Mouse (Mus musculus): Measurements from ENCODE around the gene Vdac1. TPM values are rescaled to one million over a fixed set of nuclear protein-coding genes. Genes with fewer than 3 reads are reported as not detected.
A peak's percentile ranks its signal among the peaks of the same experiment; 100 is the strongest.
"Not testable (repeated sequence)": the region's sequence is repeated elsewhere in the genome, so short reads cannot be mapped to it uniquely, and the experiment has no call there.

Gene Vdac1
- polyA plus RNA-seq, 1 experiment from 2014 or later = 219 TPM

GRCm38 (mm10) chr11:52386892-52387291 lies 26.2 kb downstream of the Vdac1 start:
- ATAC-seq (ENCODE audit: insufficient read depth) = no peak
- Histone ChIP-seq H3K4me1 (ENCODE audit: insufficient read depth) (no peaks in the 10 kb centered on the region), H3K36me3 (ENCODE audit: insufficient read depth) (peaks cover 74% of the 10 kb centered on the region), H3K27me3 (ENCODE audit: insufficient read depth, low read length) (no peaks in the 10 kb centered on the region), H3K9me3 (ENCODE audit: low read depth, low read length) (no peaks in the 10 kb centered on the region), H3K4me3 (ENCODE audit: low read depth, low read length) (no peak overlapping the region), H3K27ac (ENCODE audit: low read depth) (no peak overlapping the region), H3K4me2 (no peak overlapping the region), H3K9ac (no peak overlapping the region)
- 93% methylated on average over 3 of the region's 3 CpGs for WGBS
- TF ChIP-seq CTCF (IDR thresholded peaks at IDR 0.05; ENCODE audit: low read depth) = no peak
- no peak for DNase-seq

- TF ChIP-seq CTCF (IDR thresholded peaks at IDR 0.05; ENCODE audit: low read depth) = no peak
- peaks cover 73% of the 10 kb centered on the region for H3K36me3 ChIP-seq (ENCODE audit: insufficient read depth)
- H3K9ac ChIP-seq = no peak overlapping the region
- H3K9me3 ChIP-seq (ENCODE audit: low read depth, low read length) = no peaks in the 10 kb centered on the region
- no peaks in the 10 kb centered on the region for H3K27me3 ChIP-seq (ENCODE audit: insufficient read depth, low read length)
- WGBS = 89% methylated on average over 12 of the region's 12 CpGs
- no peak overlapping the region for H3K27ac ChIP-seq (ENCODE audit: low read depth)
- H3K4me3 ChIP-seq (ENCODE audit: low read depth, low read length) = no peak overlapping the region
- no peak for DNase-seq
- H3K4me2 ChIP-seq = no peak overlapping the region
- no peak for ATAC-seq (ENCODE audit: insufficient read depth)
- H3K4me1 ChIP-seq (ENCODE audit: insufficient read depth) = no peaks in the 10 kb centered on the region
Observed at GRCm38 (mm10) chr11:52388150-52388549, 27.5 kb downstream of the Vdac1 start.

GRCm38 (mm10) chr11:52388979-52389378 lies 28.3 kb downstream of the Vdac1 start:
- not testable (repeated sequence) for DNase-seq; H3K9ac ChIP-seq; H3K4me1 ChIP-seq (ENCODE audit: insufficient read depth); H3K9me3 ChIP-seq (ENCODE audit: low read depth, low read length); H3K4me3 ChIP-seq (ENCODE audit: low read depth, low read length); H3K27ac ChIP-seq (ENCODE audit: low read depth); ATAC-seq (ENCODE audit: insufficient read depth); H3K4me2 ChIP-seq; H3K27me3 ChIP-seq (ENCODE audit: insufficient read depth, low read length)
- WGBS = 95% methylated on average over 5 of the region's 5 CpGs
- H3K36me3 ChIP-seq (ENCODE audit: insufficient read depth) = peaks cover 65% of the 10 kb centered on the region

- H3K27ac ChIP-seq (ENCODE audit: low read depth) = no peak overlapping the region
- no peaks in the 10 kb centered on the region for H3K27me3 ChIP-seq (ENCODE audit: insufficient read depth, low read length)
- no peak for TF ChIP-seq CTCF (IDR thresholded peaks at IDR 0.05; ENCODE audit: low read depth)
- H3K36me3 ChIP-seq (ENCODE audit: insufficient read depth) = peaks cover 55% of the 10 kb centered on the region
- 88% methylated on average over 7 of the region's 7 CpGs for WGBS
- no peaks in the 10 kb centered on the region for H3K9me3 ChIP-seq (ENCODE audit: low read depth, low read length)
- H3K4me1 ChIP-seq (ENCODE audit: insufficient read depth) = no peaks in the 10 kb centered on the region
- DNase-seq = no peak
- ATAC-seq (ENCODE audit: insufficient read depth) = no peak
- H3K4me3 ChIP-seq (ENCODE audit: low read depth, low read length) = no peak overlapping the region
- no peak overlapping the region for H3K4me2 ChIP-seq
- H3K9ac ChIP-seq = no peak overlapping the region
Observed at GRCm38 (mm10) chr11:52389933-52390332, 29.3 kb downstream of the Vdac1 start.

GRCm38 (mm10) chr11:52394494-52394893 lies 33.8 kb downstream of the Vdac1 start:
- ATAC-seq (ENCODE audit: insufficient read depth) = no peak
- no peaks in the 10 kb centered on the region for H3K9me3 ChIP-seq (ENCODE audit: low read depth, low read length)

GRCm38 (mm10) chr11:52395343-52395742 lies 34.7 kb downstream of the Vdac1 start:
- H3K4me3 ChIP-seq (ENCODE audit: low read depth, low read length) = no peak overlapping the region; the same call in 1 of the 2 replicates
- H3K9me3 ChIP-seq (ENCODE audit: low read depth, low read length) = no peaks in the 10 kb centered on the region
- no peak overlapping the region for H3K9ac ChIP-seq
- peaks cover 8% of the 10 kb centered on the region for H3K36me3 ChIP-seq (ENCODE audit: insufficient read depth)
- DNase-seq (peak; percentile 21), ATAC-seq (ENCODE audit: insufficient read depth) (no peak)
- H3K4me1 ChIP-seq (ENCODE audit: insufficient read depth) = no peaks in the 10 kb centered on the region
- H3K27ac ChIP-seq (ENCODE audit: low read depth) = no peak overlapping the region
- TF ChIP-seq CTCF (IDR thresholded peaks at IDR 0.05; ENCODE audit: low read depth) = 0 out of 2 replicates have a peak, but pooled peaks have one; percentile 10
- no peaks in the 10 kb centered on the region for H3K27me3 ChIP-seq (ENCODE audit: insufficient read depth, low read length)
- peak overlapping the region; percentile 76 for H3K4me2 ChIP-seq
- WGBS = 29% methylated on average over 4 of the region's 4 CpGs

More at GRCm38 (mm10) chr11:52394494-52394893, 33.8 kb downstream of the Vdac1 start:
- H3K4me3 ChIP-seq (ENCODE audit: low read depth, low read length) = no peak overlapping the region
- no peak overlapping the region for H3K9ac ChIP-seq
- H3K4me1 ChIP-seq (ENCODE audit: insufficient read depth) = no peaks in the 10 kb centered on the region
- H3K4me2 ChIP-seq = no peak overlapping the region
- H3K27ac ChIP-seq (ENCODE audit: low read depth) = no peak overlapping the region
- 70% methylated on average over 4 of the region's 4 CpGs for WGBS
- DNase-seq = no peak
- H3K36me3 ChIP-seq (ENCODE audit: insufficient read depth) = peaks cover 16% of the 10 kb centered on the region
- no peaks in the 10 kb centered on the region for H3K27me3 ChIP-seq (ENCODE audit: insufficient read depth, low read length)
- no peak for TF ChIP-seq CTCF (IDR thresholded peaks at IDR 0.05; ENCODE audit: low read depth)

- WGBS = under 1% methylated on average over 38 of the region's 38 CpGs
- Histone ChIP-seq H3K9ac (peak within 1 kb of the TSS; percentile 97), H3K36me3 (ENCODE audit: insufficient read depth) (0 out of 2 replicates have a peak, but pooled peaks cover 6% of the 10 kb centered on the region), H3K4me1 (ENCODE audit: insufficient read depth) (no peaks in the 10 kb centered on the region), H3K27ac (ENCODE audit: low read depth) (peak within 1 kb of the TSS; percentile 94), H3K4me2 (peak within 1 kb of the TSS; percentile 76), H3K4me3 (ENCODE audit: low read depth, low read length) (peak within 1 kb of the TSS; percentile 98), H3K9me3 (ENCODE audit: low read depth, low read length) (no peaks in the 10 kb centered on the region), H3K27me3 (ENCODE audit: insufficient read depth, low read length) (no peaks in the 10 kb centered on the region)
- ATAC-seq (ENCODE audit: insufficient read depth) = peak; percentile 94
- no peak for TF ChIP-seq CTCF (IDR thresholded peaks at IDR 0.05; ENCODE audit: low read depth)
- DNase-seq = peak; percentile 98
Observed at GRCm38 (mm10) chr11:52395940-52396596, 35.4 kb downstream of the Vdac1 start, which contains the start of gene 9530068E07Rik. TSS of gene 9530068E07Rik (plus strand) at chr11:52396428.

All from lung, embryonic 14.5 days (tissue).